Mouse (Mus musculus): ENCODE results near the gene Defb5. TPM values are rescaled to one million over a fixed set of nuclear protein-coding genes. Genes with fewer than 3 reads are reported as not detected.

Gene Defb5
- polyA plus RNA-seq (2015; fragmentation: Nextera tagmentation; extraction: Ambion mirVana) = not detected in 2 replicates

GRCm38 (mm10) chr8:19247280-19247679 lies at the start of gene Defb5:
Gene Defb5, plus strand, starts transcription at chr8:19247580.

GRCm38 (mm10) chr8:19225161-19225560 lies 22.2 kb upstream of the Defb5 start, which contains the start of gene Defb6:
Gene Defb6, plus strand, starts transcription at chr8:19225478.

GRCm38 (mm10) chr8:19239616-19240015 lies 7.8 kb upstream of the Defb5 start, which contains the start of gene Defb46:
Gene Defb46, plus strand, starts transcription at chr8:19239916.

GRCm38 (mm10) chr8:19293060-19293459 lies 45.7 kb downstream of the Defb5 start, which contains the start of gene Defb3:
Gene Defb3, plus strand, starts transcription at chr8:19293360.

Other genes starting within 250 kb of the Defb5 start
- not detected in 2 replicates for gene Defb38, start 221.0 kb upstream of the Defb5 start, polyA plus RNA-seq (2015; fragmentation: Nextera tagmentation; extraction: Ambion mirVana)
- not detected in 2 replicates for gene Defb39, start 182.8 kb upstream of the Defb5 start, polyA plus RNA-seq (2015; fragmentation: Nextera tagmentation; extraction: Ambion mirVana)
- gene Defb12, start 132.7 kb upstream of the Defb5 start, polyA plus RNA-seq (2015; fragmentation: Nextera tagmentation; extraction: Ambion mirVana) = not detected in 2 replicates
- gene Defb34, start 123.8 kb upstream of the Defb5 start, polyA plus RNA-seq (2015; fragmentation: Nextera tagmentation; extraction: Ambion mirVana) = not detected in 2 replicates
- gene Gm45826, start 106.8 kb upstream of the Defb5 start, polyA plus RNA-seq (2015; fragmentation: Nextera tagmentation; extraction: Ambion mirVana) = not detected in 2 replicates
- 1.1 TPM in 1 of 2 replicates, not detected in the other for gene Defb14, start 53.2 kb upstream of the Defb5 start, polyA plus RNA-seq (2015; fragmentation: Nextera tagmentation; extraction: Ambion mirVana)
- gene Defb4, start 48.9 kb upstream of the Defb5 start, polyA plus RNA-seq (2015; fragmentation: Nextera tagmentation; extraction: Ambion mirVana) = not detected in 2 replicates
- not detected in 2 replicates for gene Defb6, start 22.1 kb upstream of the Defb5 start, polyA plus RNA-seq (2015; fragmentation: Nextera tagmentation; extraction: Ambion mirVana)
- gene Defb46, start 7.7 kb upstream of the Defb5 start, polyA plus RNA-seq (2015; fragmentation: Nextera tagmentation; extraction: Ambion mirVana) = not detected in 2 replicates
- gene Defb3, start 45.8 kb downstream of the Defb5 start, polyA plus RNA-seq (2015; fragmentation: Nextera tagmentation; extraction: Ambion mirVana) = not detected in 2 replicates
- not detected in 2 replicates for gene Defb8, start 200.0 kb downstream of the Defb5 start, polyA plus RNA-seq (2015; fragmentation: Nextera tagmentation; extraction: Ambion mirVana)
- not detected in 2 replicates for gene Defb7, start 247.5 kb downstream of the Defb5 start, polyA plus RNA-seq (2015; fragmentation: Nextera tagmentation; extraction: Ambion mirVana)

Data from skeletal muscle tissue, postnatal 0 days (tissue).